Mouse (Mus musculus) forebrain, embryonic 12.5 days (tissue): ENCODE data around the gene Ccdc9. TPM values are rescaled to one million over a fixed set of nuclear protein-coding genes. Genes with fewer than 3 reads are reported as not detected.
"Not testable (repeated sequence)": the region's sequence is repeated elsewhere in the genome, so short reads cannot be mapped to it uniquely, and the experiment has no call there.

ENCODE experiments used
- ATAC-seq: fragments of 200-750 bp; cut with Nextera tagmentation; 2 replicates; pipeline ENCODE4 v1.8.0; 2017; ENCODE audit warnings: moderate TSS enrichment; ENCODE audit not compliant: low FRiP score
- H3K27ac ChIP-seq: fragments of 300-500 bp; sonication (generic); 2 replicates; pipeline ENCODE4 v1.5.1; 2016; ENCODE audit warnings: mild to moderate bottlenecking
- H3K27me3 ChIP-seq: fragments of 300-500 bp; sonication (generic); 2 replicates; pipeline ENCODE4 v1.6.1; 2016; ENCODE audit warnings: mild to moderate bottlenecking
- H3K36me3 ChIP-seq: fragments of 300-500 bp; sonication (generic); replicated peaks from 2 replicates; pipeline ENCODE4 v1.6.1; 2016; ENCODE audit warnings: mild to moderate bottlenecking
- H3K4me1 ChIP-seq: fragments of 300-500 bp; sonication (generic); 2 replicates; pipeline ENCODE4 v1.6.1; 2016
- H3K4me2 ChIP-seq: fragments of 300-500 bp; sonication (generic); 2 replicates; pipeline ENCODE4 v1.6.1; 2016; ENCODE audit warnings: mild to moderate bottlenecking, moderate library complexity
- H3K4me3 ChIP-seq: fragments of 300-500 bp; sonication (generic); replicated peaks from 2 replicates; pipeline ENCODE4 v1.5.1; 2016; ENCODE audit warnings: mild to moderate bottlenecking
- H3K9ac ChIP-seq: fragments of 300-500 bp; sonication (generic); 2 replicates; pipeline ENCODE4 v1.6.1; 2016; ENCODE audit warnings: mild to moderate bottlenecking
- H3K9me3 ChIP-seq: fragments of 300-500 bp; sonication (generic); 2 replicates; pipeline ENCODE4 v1.6.1; 2016
- WGBS: fragments of 180-500 bp; shearing (Covaris S2); methylation state at CpG from one replicate; pipeline ENCODE4 v1.1.7; 2016; 5-methylcytosine and 5-hydroxymethylcytosine counted together
- polyA plus RNA-seq: library from polyadenylated mRNA; unstranded; fragments of >200 nt; fragmentation: Nextera tagmentation; extraction: Ambion mirVana; gene quantifications from 2 replicates; pipeline ENCODE4 v1.2.1, GENCODE M21; 2016

The Ccdc9 gene
- polyA plus RNA-seq, 1 experiment from 2014 or later: 42.3 TPM

GRCm38 (mm10) chr7:16282334-16282733 is 4.3 kb downstream of the Ccdc9 start:
- ATAC-seq: no peak
- WGBS: 96% methylated on average over 13 of the region's 13 CpGs
- Histone ChIP-seq H3K9me3 (no peaks in the 10 kb centered on the region), H3K4me2 (no peak overlapping the region), H3K4me1 (peaks cover 11% of the 10 kb centered on the region), H3K36me3 (peaks cover 64% of the 10 kb centered on the region), H3K27me3 (no peaks in the 10 kb centered on the region), H3K27ac (no peak overlapping the region), H3K4me3 (no peak overlapping the region), H3K9ac (no peak overlapping the region)

GRCm38 (mm10) chr7:16280721-16281120 is 5.9 kb downstream of the Ccdc9 start:
- no peaks in the 10 kb centered on the region for H3K9me3 ChIP-seq
- peaks cover 80% of the 10 kb centered on the region for H3K36me3 ChIP-seq
- 92% methylated on average over 11 of the region's 11 CpGs for WGBS
- H3K4me2 ChIP-seq: no peak overlapping the region
- no peak overlapping the region for H3K4me3 ChIP-seq
- no peak overlapping the region for H3K9ac ChIP-seq
- H3K4me1 ChIP-seq: peaks cover 9% of the 10 kb centered on the region
- no peak for ATAC-seq
- peaks cover under 1% of the 10 kb centered on the region; the same call in 1 of the 2 replicates for H3K27me3 ChIP-seq
- no peak overlapping the region for H3K27ac ChIP-seq

GRCm38 (mm10) chr7:16274922-16275890 is 11.4 kb downstream of the Ccdc9 start:
- no peaks in the 10 kb centered on the region for H3K9me3 ChIP-seq
- no peak overlapping the region for H3K9ac ChIP-seq
- no peak overlapping the region for H3K4me2 ChIP-seq
- no peak for ATAC-seq
- peaks cover 25% of the 10 kb centered on the region for H3K4me1 ChIP-seq
- H3K4me3 ChIP-seq: no peak overlapping the region
- H3K27me3 ChIP-seq: peaks cover 18% of the 10 kb centered on the region; the same call in 1 of the 2 replicates
- H3K36me3 ChIP-seq: peaks cover 49% of the 10 kb centered on the region
- H3K27ac ChIP-seq: no peak overlapping the region
- 85% methylated on average over 10 of the region's 10 CpGs for WGBS

GRCm38 (mm10) chr7:16273766-16274140 is 12.8 kb downstream of the Ccdc9 start:
- Histone ChIP-seq H3K27me3 (peaks cover 19% of the 10 kb centered on the region; the same call in 1 of the 2 replicates), H3K4me3 (peak overlapping the region; percentile 71), H3K9ac (peak overlapping the region; percentile 84), H3K36me3 (peaks cover 38% of the 10 kb centered on the region), H3K27ac (peak overlapping the region; percentile 92), H3K4me2 (peak overlapping the region; percentile 97), H3K4me1 (peaks cover 25% of the 10 kb centered on the region), H3K9me3 (no peaks in the 10 kb centered on the region)
- peak; percentile 76 for ATAC-seq
- WGBS: under 1% methylated on average over 18 of the region's 18 CpGs

- H3K4me1 ChIP-seq: peaks cover 25% of the 10 kb centered on the region
- H3K9me3 ChIP-seq: no peaks in the 10 kb centered on the region
- H3K4me2 ChIP-seq: peak within 1 kb of the TSS; percentile 97
- 1% methylated on average over 39 of the region's 49 CpGs for WGBS
- peaks cover 33% of the 10 kb centered on the region for H3K36me3 ChIP-seq
- peak within 1 kb of the TSS; percentile 92 for H3K27ac ChIP-seq
- peaks cover 19% of the 10 kb centered on the region; the same call in 1 of the 2 replicates for H3K27me3 ChIP-seq
- ATAC-seq: peak; percentile 86
- peak within 1 kb of the TSS; percentile 84 for H3K9ac ChIP-seq
- peak within 1 kb of the TSS; percentile 71 for H3K4me3 ChIP-seq
These were observed 13.4 kb downstream of the Ccdc9 start, which contains the start of gene Inafm1 for GRCm38 (mm10) chr7:16273081-16273765. TSS of gene Inafm1 (minus strand) at chr7:16273617.

- H3K4me1 ChIP-seq: peaks cover 25% of the 10 kb centered on the region
- no peaks in the 10 kb centered on the region for H3K9me3 ChIP-seq
- WGBS: under 1% methylated on average over 46 of the region's 46 CpGs
- peaks cover 27% of the 10 kb centered on the region for H3K36me3 ChIP-seq
- H3K9ac ChIP-seq: peak overlapping the region; percentile 84
- H3K27me3 ChIP-seq: peaks cover 19% of the 10 kb centered on the region; the same call in 1 of the 2 replicates
- ATAC-seq: peak; percentile 72
- H3K27ac ChIP-seq: peak overlapping the region; percentile 92
- H3K4me3 ChIP-seq: peak overlapping the region; percentile 71
- H3K4me2 ChIP-seq: peak overlapping the region; percentile 97
These were observed 13.9 kb downstream of the Ccdc9 start for GRCm38 (mm10) chr7:16272681-16273080.

- no peaks in the 10 kb centered on the region for H3K9me3 ChIP-seq
- H3K27me3 ChIP-seq: peaks cover 19% of the 10 kb centered on the region; the same call in 1 of the 2 replicates
- H3K4me1 ChIP-seq: peaks cover 25% of the 10 kb centered on the region
- H3K27ac ChIP-seq: no peak overlapping the region
- 81% methylated on average over 1 of the region's 1 CpGs for WGBS
- H3K36me3 ChIP-seq: peaks cover 13% of the 10 kb centered on the region
- H3K4me2 ChIP-seq: no peak overlapping the region
- H3K4me3 ChIP-seq: no peak overlapping the region
- ATAC-seq: no peak
- no peak overlapping the region for H3K9ac ChIP-seq
These were observed 15.5 kb downstream of the Ccdc9 start for GRCm38 (mm10) chr7:16271139-16271538.

GRCm38 (mm10) chr7:16266593-16266992 is 20.0 kb downstream of the Ccdc9 start:
- not testable (repeated sequence) for H3K4me2 ChIP-seq, H3K27me3 ChIP-seq, H3K9me3 ChIP-seq, H3K9ac ChIP-seq, ATAC-seq, H3K36me3 ChIP-seq, H3K27ac ChIP-seq, H3K4me3 ChIP-seq, H3K4me1 ChIP-seq
- WGBS: 87% methylated on average over 7 of the region's 7 CpGs

- WGBS: 88% methylated on average over 11 of the region's 11 CpGs
- no peak for ATAC-seq
These were observed 20.7 kb downstream of the Ccdc9 start for GRCm38 (mm10) chr7:16265856-16266255.

GRCm38 (mm10) chr7:16263843-16264242 is 22.8 kb downstream of the Ccdc9 start:
- Histone ChIP-seq H3K9ac (no peak overlapping the region), H3K4me2 (no peak overlapping the region), H3K4me3 (no peak overlapping the region), H3K36me3 (no peaks in the 10 kb centered on the region), H3K27ac (no peak overlapping the region), H3K4me1 (no peaks in the 10 kb centered on the region), H3K9me3 (0 out of 2 replicates have a peak, but pooled peaks cover 8% of the 10 kb centered on the region), H3K27me3 (no peaks in the 10 kb centered on the region)
- no peak for ATAC-seq
- 83% methylated on average over 5 of the region's 5 CpGs for WGBS

More at GRCm38 (mm10) chr7:16265856-16266255, 20.7 kb downstream of the Ccdc9 start:
- Histone ChIP-seq H3K9ac (no peak overlapping the region), H3K4me2 (no peak overlapping the region), H3K9me3 (0 out of 2 replicates have a peak, but pooled peaks cover 8% of the 10 kb centered on the region), H3K36me3 (no peaks in the 10 kb centered on the region), H3K4me3 (no peak overlapping the region), H3K27me3 (peaks cover 6% of the 10 kb centered on the region; the same call in 1 of the 2 replicates), H3K27ac (no peak overlapping the region), H3K4me1 (no peaks in the 10 kb centered on the region)

- H3K36me3 ChIP-seq: no peaks in the 10 kb centered on the region
- H3K27ac ChIP-seq: no peak overlapping the region
- H3K9ac ChIP-seq: no peak overlapping the region
- 0 out of 2 replicates have a peak, but pooled peaks cover 8% of the 10 kb centered on the region for H3K9me3 ChIP-seq
- no peaks in the 10 kb centered on the region for H3K4me1 ChIP-seq
- no peak overlapping the region for H3K4me3 ChIP-seq
- no peaks in the 10 kb centered on the region for H3K27me3 ChIP-seq
- no peak for ATAC-seq
- H3K4me2 ChIP-seq: no peak overlapping the region
- 31% methylated on average over 8 of the region's 8 CpGs for WGBS
These were observed 23.4 kb downstream of the Ccdc9 start for GRCm38 (mm10) chr7:16263015-16263787.
